Comparison of ENCODE assay signal across 20 mouse cellular contexts in the genomic region with DNA sequence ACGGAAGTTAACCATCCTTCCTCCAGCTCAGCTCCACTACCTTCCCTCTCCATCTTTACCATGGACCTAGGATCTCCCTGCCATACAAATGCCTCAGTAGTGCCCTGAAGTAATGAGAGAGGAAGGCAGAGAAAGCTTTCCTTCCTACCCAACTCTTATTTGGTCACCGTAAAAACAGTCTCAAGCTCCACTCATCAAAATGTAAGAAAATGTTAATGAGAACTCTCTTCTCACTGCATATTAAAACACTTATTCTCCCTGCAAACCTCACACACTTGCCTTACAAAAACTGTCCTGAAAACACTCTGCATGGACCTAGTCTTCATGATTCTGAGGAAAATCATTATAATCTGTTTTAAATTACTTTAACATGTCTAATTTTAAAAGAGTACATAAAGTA.
DNase-seq lines count a peak whose midpoint lies in the region; ATAC-seq and TF ChIP-seq lines count a peak whose summit lies in the region.
"Had no signal": no experiment of that assay in that cellular context is flagged by ENCODE, and none has a peak within 500 bp of the region (broad histone marks: within the 10 kb centered on the region; RNA-seq: fewer than 3 reads in every experiment).

No protein-coding gene starts in this region.

- no peak overlapping the region for H3K4me3 ChIP-seq in layer of hippocampus, adult 2 months
- H3K4me3 ChIP-seq in lung, adult 2 months (replicated peaks; ENCODE audit: extremely low read depth, low read depth, low read length): no peak overlapping the region

- H3K27ac ChIP-seq in layer of hippocampus, adult 2 months: peak overlapping the region; percentile 19; the same call in 1 of the 2 replicates

- no peak for TF ChIP-seq POLR2A in lung, adult 2 months (IDR thresholded peaks at IDR 0.05; ENCODE audit: borderline replicate concordance, extremely low read depth, low read depth, low read length)

- peak; percentile 94 for ATAC-seq in frontal cortex, adult (ENCODE audit: low TSS enrichment)
- ATAC-seq: activated CD4-positive, CD25-positive, alpha-beta regulatory T cell, adult 4 months; CD4-positive, CD25-positive, alpha-beta regulatory T cell, adult 4 months; Patski had no signal

- DNase-seq in frontal cortex, postnatal 10 days (ENCODE audit: low spot score in 2 of 2): no peak
- peak; percentile 39 for DNase-seq in heart, adult 11 months
- no peak for DNase-seq in heart, postnatal 25 days (ENCODE audit: low spot score)
- DNase-seq in layer of hippocampus, adult 2 months (ENCODE audit: low spot score in 2 of 2): no peak
- DNase-seq in layer of hippocampus, adult 9-10 months (ENCODE audit: low spot score): no peak
- DNase-seq in lung, adult 2 months: peak; percentile 2
- DNase-seq in lung, postnatal 14 days: no peak
- DNase-seq: adrenal gland, adult 2 months; adrenal gland, adult 8-10 months; adrenal gland, postnatal 10 days; adrenal gland, postnatal 14 days; adrenal gland, postnatal 25 days; adrenal gland, postnatal 36 days; B cell, adult 2 months; cerebellum, adult 11 months; cerebellum, adult 11-12 months had no signal

- 71% methylated on average over 2 of the region's 2 CpGs for WGBS in lung, adult 2 months

- peaks cover 3% of the 10 kb centered on the region; the same call in 1 of the 2 replicates for H3K4me1 ChIP-seq in lung, adult 2 months (ENCODE audit: control insufficient read depth, insufficient read depth, low read length)

- intact Hi-C loops in heart, postnatal 25 days (cut with DNase I): no loop called here

- no peak for TF ChIP-seq CTCF in layer of hippocampus, adult 2 months (conservative IDR thresholded peaks at IDR 0.05)
- no peak for TF ChIP-seq CTCF in lung, adult 2 months (IDR thresholded peaks at IDR 0.05; ENCODE audit: insufficient read depth, low read length)

Comparison
In these comparisons a context has a peak if more than half of its experiments do, and no peak if none do; other contexts are left out.
1. DNase-seq: peak in heart, adult 11 months (single experiment) and lung, adult 2 months (single experiment); none in frontal cortex, postnatal 10 days (0 of 2), heart, postnatal 25 days (single experiment), layer of hippocampus, adult 2 months (0 of 2), layer of hippocampus, adult 9-10 months (single experiment) and lung, postnatal 14 days (single experiment).